Mouse (Mus musculus): ENCODE data around the gene Med29. TPM values are rescaled to one million over a fixed set of nuclear protein-coding genes. Genes with fewer than 3 reads are reported as not detected.

The Med29 gene
- total and polyA plus RNA-seq, 2 experiments from 2014 or later, result 45.8 to 51.4 TPM

GRCm38 (mm10) chr7:28410841-28411475, 18.4 kb upstream of the Med29 start:
- peaks cover 62% of the 10 kb centered on the region for H3K36me3 ChIP-seq (replicated peaks; ENCODE audit: control insufficient read depth, insufficient read depth, low read length)
- no peaks in the 10 kb centered on the region for H3K27me3 ChIP-seq (ENCODE audit: control insufficient read depth, insufficient read depth, low read length)
- TF ChIP-seq CTCF (IDR thresholded peaks at IDR 0.05; ENCODE audit: low read depth) (no peak), EP300 (IDR thresholded peaks at IDR 0.05; ENCODE audit: low read depth) (no peak)
- 51% methylated on average over 3 of the region's 3 CpGs for WGBS
- no peaks in the 10 kb centered on the region for H3K9me3 ChIP-seq (replicated peaks; ENCODE audit: control insufficient read depth, low read length)
- H3K4me3 ChIP-seq (ENCODE audit: low read depth, low read length), result no peak overlapping the region
- H3K4me1 ChIP-seq (ENCODE audit: control insufficient read depth, insufficient read depth), result peaks cover 19% of the 10 kb centered on the region; the same call in 1 of the 2 replicates
- H3K9ac ChIP-seq (replicated peaks; ENCODE audit: low read depth, low read length), result no peak overlapping the region
- ATAC-seq (ENCODE audit: insufficient read depth, low read depth) (peak; percentile 59), DNase-seq (ENCODE audit: low spot score) (peak; percentile 44)
- H3K27ac ChIP-seq (ENCODE audit: low read depth), result peak overlapping the region; percentile 80
- H3K4me2 ChIP-seq (ENCODE audit: low read depth, low read length), result no peak overlapping the region

- TF ChIP-seq CTCF (IDR thresholded peaks at IDR 0.05; ENCODE audit: low read depth) (no peak), EP300 (IDR thresholded peaks at IDR 0.05; ENCODE audit: low read depth) (no peak)
- DNase-seq (ENCODE audit: low spot score), result no peak
- ATAC-seq (ENCODE audit: insufficient read depth, low read depth), result no peak
- Histone ChIP-seq H3K9me3 (replicated peaks; ENCODE audit: control insufficient read depth, low read length) (no peaks in the 10 kb centered on the region), H3K36me3 (replicated peaks; ENCODE audit: control insufficient read depth, insufficient read depth, low read length) (peaks cover 85% of the 10 kb centered on the region), H3K27me3 (ENCODE audit: control insufficient read depth, insufficient read depth, low read length) (no peaks in the 10 kb centered on the region), H3K9ac (replicated peaks; ENCODE audit: low read depth, low read length) (no peak overlapping the region), H3K4me1 (ENCODE audit: control insufficient read depth, insufficient read depth) (no peaks in the 10 kb centered on the region), H3K4me2 (ENCODE audit: low read depth, low read length) (no peak overlapping the region), H3K4me3 (ENCODE audit: low read depth, low read length) (no peak overlapping the region), H3K27ac (ENCODE audit: low read depth) (no peak overlapping the region)
- WGBS, result 71% methylated on average over 3 of the region's 3 CpGs
These were observed 9.4 kb upstream of the Med29 start for GRCm38 (mm10) chr7:28401942-28402341.

- H3K27ac ChIP-seq (ENCODE audit: low read depth), result no peak overlapping the region
- H3K9ac ChIP-seq (replicated peaks; ENCODE audit: low read depth, low read length), result no peak overlapping the region
- WGBS, result 100% methylated on average over 1 of the region's 1 CpGs
- no peaks in the 10 kb centered on the region for H3K9me3 ChIP-seq (replicated peaks; ENCODE audit: control insufficient read depth, low read length)
- no peak overlapping the region for H3K4me3 ChIP-seq (ENCODE audit: low read depth, low read length)
- H3K4me2 ChIP-seq (ENCODE audit: low read depth, low read length), result no peak overlapping the region
- ATAC-seq (ENCODE audit: insufficient read depth, low read depth) (no peak), DNase-seq (ENCODE audit: low spot score) (no peak)
- no peaks in the 10 kb centered on the region for H3K27me3 ChIP-seq (ENCODE audit: control insufficient read depth, insufficient read depth, low read length)
- H3K4me1 ChIP-seq (ENCODE audit: control insufficient read depth, insufficient read depth), result no peaks in the 10 kb centered on the region
- TF ChIP-seq CTCF (IDR thresholded peaks at IDR 0.05; ENCODE audit: low read depth) (no peak), EP300 (IDR thresholded peaks at IDR 0.05; ENCODE audit: low read depth) (no peak)
- peaks cover 85% of the 10 kb centered on the region for H3K36me3 ChIP-seq (replicated peaks; ENCODE audit: control insufficient read depth, insufficient read depth, low read length)
These were observed 8.5 kb upstream of the Med29 start for GRCm38 (mm10) chr7:28401030-28401429.

GRCm38 (mm10) chr7:28398696-28399340, 6.3 kb upstream of the Med29 start:
- Histone ChIP-seq H3K27ac (ENCODE audit: low read depth) (no peak overlapping the region), H3K9ac (replicated peaks; ENCODE audit: low read depth, low read length) (no peak overlapping the region), H3K36me3 (replicated peaks; ENCODE audit: control insufficient read depth, insufficient read depth, low read length) (peaks cover 76% of the 10 kb centered on the region), H3K4me1 (ENCODE audit: control insufficient read depth, insufficient read depth) (no peaks in the 10 kb centered on the region), H3K4me3 (ENCODE audit: low read depth, low read length) (no peak overlapping the region), H3K9me3 (replicated peaks; ENCODE audit: control insufficient read depth, low read length) (no peaks in the 10 kb centered on the region), H3K4me2 (ENCODE audit: low read depth, low read length) (no peak overlapping the region), H3K27me3 (ENCODE audit: control insufficient read depth, insufficient read depth, low read length) (no peaks in the 10 kb centered on the region)
- DNase-seq (ENCODE audit: low spot score) (no peak), ATAC-seq (ENCODE audit: insufficient read depth, low read depth) (no peak)
- no peak for TF ChIP-seq CTCF (IDR thresholded peaks at IDR 0.05; ENCODE audit: low read depth)
- no peak for TF ChIP-seq EP300 (IDR thresholded peaks at IDR 0.05; ENCODE audit: low read depth)
- WGBS, result 85% methylated on average over 10 of the region's 10 CpGs

- Histone ChIP-seq H3K36me3 (replicated peaks; ENCODE audit: control insufficient read depth, insufficient read depth, low read length) (peaks cover 68% of the 10 kb centered on the region), H3K27ac (ENCODE audit: low read depth) (no peak overlapping the region), H3K4me1 (ENCODE audit: control insufficient read depth, insufficient read depth) (peaks cover 5% of the 10 kb centered on the region), H3K27me3 (ENCODE audit: control insufficient read depth, insufficient read depth, low read length) (no peaks in the 10 kb centered on the region), H3K9me3 (replicated peaks; ENCODE audit: control insufficient read depth, low read length) (no peaks in the 10 kb centered on the region), H3K4me2 (ENCODE audit: low read depth, low read length) (no peak overlapping the region), H3K4me3 (ENCODE audit: low read depth, low read length) (no peak overlapping the region), H3K9ac (replicated peaks; ENCODE audit: low read depth, low read length) (no peak overlapping the region)
- ATAC-seq (ENCODE audit: insufficient read depth, low read depth) (no peak), DNase-seq (ENCODE audit: low spot score) (no peak)
- no peak for TF ChIP-seq EP300 (IDR thresholded peaks at IDR 0.05; ENCODE audit: low read depth)
- peak; percentile 50 for TF ChIP-seq CTCF (IDR thresholded peaks at IDR 0.05; ENCODE audit: low read depth)
- WGBS, result 56% methylated on average over 3 of the region's 3 CpGs
These were observed 5.5 kb upstream of the Med29 start for GRCm38 (mm10) chr7:28398000-28398399.
